ENCODE assay signal across 11 mouse cellular contexts in genomic region chr1:23906082-23906481, GRCm38 (mm10). TPM values are rescaled to one million over a fixed set of nuclear protein-coding genes. Genes with fewer than 3 reads are reported as not detected.
DNase-seq lines count a peak whose midpoint lies in the region; ATAC-seq and TF ChIP-seq lines count a peak whose summit lies in the region.
"Had no signal": no experiment of that assay in that cellular context is flagged by ENCODE, and none has a peak within 500 bp of the region (broad histone marks: within the 10 kb centered on the region; RNA-seq: fewer than 3 reads in every experiment).

No protein-coding gene starts in this region.

- no peaks in the 10 kb centered on the region for H3K4me1 ChIP-seq in embryonic facial prominence, embryonic 11.5 days (ENCODE audit: control insufficient read depth, insufficient read depth, low read length)
- H3K4me1 ChIP-seq in embryonic facial prominence, embryonic 10.5 days: no peaks in the 10 kb centered on the region
- H3K4me1 ChIP-seq in liver, embryonic 14.5 days (replicated peaks; ENCODE audit: control insufficient read depth in 2 of 2, insufficient read depth in 2 of 2, low read length in 1 of 2): peaks cover 5 to 8% of the 10 kb centered on the region in 2 experiments; a peak in 3 of 4 replicates
- peaks cover 22% of the 10 kb centered on the region for H3K4me1 ChIP-seq in liver, embryonic 12.5 days
- peaks cover 3 to 14% of the 10 kb centered on the region in 2 experiments; a peak in 3 of 4 replicates for H3K4me1 ChIP-seq in MEL (ENCODE audit: control insufficient read depth in 1 of 2, insufficient read depth in 2 of 2, low read length in 2 of 2)

- TF ChIP-seq RAD21 in MEL (IDR thresholded peaks at IDR 0.05; ENCODE audit: low read depth, low read length): peak; percentile 55

- no peak for ATAC-seq in embryonic facial prominence, embryonic 11.5 days (replicated peaks; ENCODE audit: insufficient number of reproducible peaks, low FRiP score, low TSS enrichment, low read depth)
- no peak for ATAC-seq in liver, embryonic 14.5 days (ENCODE audit: insufficient read depth)
- ATAC-seq in liver, embryonic 12.5 days: no peak

- peaks cover 20% of the 10 kb centered on the region for H3K79me2 ChIP-seq in MEL (ENCODE audit: control insufficient read depth, insufficient read depth, low read length, poor library complexity)

- no peak for TF ChIP-seq POLR2A in MEL (IDR thresholded peaks at IDR 0.05; ENCODE audit: control insufficient read depth in 1 of 2, insufficient read depth in 1 of 2, low read depth in 1 of 2, low read length in 2 of 2, poor library complexity in 1 of 2)

- no peak overlapping the region for H3K4me2 ChIP-seq in embryonic facial prominence, embryonic 11.5 days (ENCODE audit: low read depth, low read length)
- no peak overlapping the region for H3K4me2 ChIP-seq in liver, embryonic 14.5 days (ENCODE audit: low read depth)
- H3K4me2 ChIP-seq in liver, embryonic 12.5 days: no peak overlapping the region

- TF ChIP-seq CTCF in liver, embryonic 14.5 days (IDR thresholded peaks at IDR 0.05; ENCODE audit: low read depth): peak; percentile 47
- peak; percentile 30 to 57 (median 41); a peak in 4 of 6 replicates for TF ChIP-seq CTCF in MEL (IDR thresholded peaks at IDR 0.05 in 2 of 3, conservative IDR thresholded peaks at IDR 0.05 in 1 of 3; ENCODE audit: control insufficient read depth in 1 of 3, insufficient read depth in 1 of 3, low read depth in 2 of 3, low read length in 3 of 3, poor library complexity in 1 of 3, severe bottlenecking in 1 of 3)

- H3K9me3 ChIP-seq in embryonic facial prominence, embryonic 11.5 days (replicated peaks; ENCODE audit: control insufficient read depth, low read length): no peaks in the 10 kb centered on the region
- no peaks in the 10 kb centered on the region for H3K9me3 ChIP-seq in embryonic facial prominence, embryonic 10.5 days
- H3K9me3 ChIP-seq in liver, embryonic 14.5 days (ENCODE audit: control insufficient read depth, low read length): no peaks in the 10 kb centered on the region
- H3K9me3 ChIP-seq in liver, embryonic 12.5 days (replicated peaks): no peaks in the 10 kb centered on the region
- no peaks in the 10 kb centered on the region for H3K9me3 ChIP-seq in MEL (replicated peaks; ENCODE audit: insufficient read depth, low read length)

- no peak for TF ChIP-seq EP300 in liver, embryonic 14.5 days (IDR thresholded peaks at IDR 0.05; ENCODE audit: low read depth)
- no peak for TF ChIP-seq EP300 in MEL (IDR thresholded peaks at IDR 0.05; ENCODE audit: low read depth in 1 of 2, low read length in 2 of 2)

- no peak overlapping the region for H3K9ac ChIP-seq in embryonic facial prominence, embryonic 11.5 days (replicated peaks; ENCODE audit: low read length)
- no peak overlapping the region for H3K9ac ChIP-seq in liver, embryonic 14.5 days (replicated peaks)
- no peak overlapping the region for H3K9ac ChIP-seq in liver, embryonic 12.5 days
- H3K9ac ChIP-seq in MEL (ENCODE audit: control insufficient read depth, low read depth, low read length, poor library complexity, severe bottlenecking): no peak overlapping the region

- H3K27ac ChIP-seq in embryonic facial prominence, embryonic 11.5 days (replicated peaks; ENCODE audit: low read depth, low read length): no peak overlapping the region
- no peak overlapping the region for H3K27ac ChIP-seq in embryonic facial prominence, embryonic 10.5 days (replicated peaks)
- H3K27ac ChIP-seq in liver, embryonic 14.5 days: no peak overlapping the region
- no peak overlapping the region for H3K27ac ChIP-seq in liver, embryonic 12.5 days
- no peak overlapping the region for H3K27ac ChIP-seq in MEL (ENCODE audit: control insufficient read depth, low read depth, low read length)

- H3K36me3 ChIP-seq in embryonic facial prominence, embryonic 11.5 days (replicated peaks; ENCODE audit: control insufficient read depth, insufficient read depth, low read depth, low read length): no peaks in the 10 kb centered on the region
- 0 out of 2 replicates have a peak, but pooled peaks cover 6% of the 10 kb centered on the region for H3K36me3 ChIP-seq in embryonic facial prominence, embryonic 10.5 days (replicated peaks)
- H3K36me3 ChIP-seq in liver, embryonic 14.5 days (replicated peaks; ENCODE audit: control insufficient read depth, insufficient read depth, low read depth): no peaks in the 10 kb centered on the region
- no peaks in the 10 kb centered on the region for H3K36me3 ChIP-seq in liver, embryonic 12.5 days
- H3K36me3 ChIP-seq in MEL (ENCODE audit: control insufficient read depth in 1 of 2, insufficient read depth in 2 of 2, low read length in 2 of 2): peaks cover 0 to 17% of the 10 kb centered on the region in 2 experiments; a peak in 3 of 4 replicates

- no peaks in the 10 kb centered on the region for H3K27me3 ChIP-seq in embryonic facial prominence, embryonic 11.5 days (ENCODE audit: control insufficient read depth, insufficient read depth, low read length)
- no peaks in the 10 kb centered on the region for H3K27me3 ChIP-seq in embryonic facial prominence, embryonic 10.5 days (replicated peaks; ENCODE audit: low read depth, poor library complexity, severe bottlenecking)
- H3K27me3 ChIP-seq in liver, embryonic 14.5 days (ENCODE audit: control insufficient read depth, insufficient read depth, low read length): no peaks in the 10 kb centered on the region
- no peaks in the 10 kb centered on the region for H3K27me3 ChIP-seq in liver, embryonic 12.5 days (replicated peaks)
- H3K27me3 ChIP-seq in MEL (ENCODE audit: control insufficient read depth in 1 of 2, insufficient read depth in 2 of 2, low read length in 2 of 2): no peaks in the 10 kb centered on the region

- no peak overlapping the region for H3K4me3 ChIP-seq in embryonic facial prominence, embryonic 11.5 days (ENCODE audit: low read depth, low read length)
- no peak overlapping the region for H3K4me3 ChIP-seq in embryonic facial prominence, embryonic 10.5 days
- no peak overlapping the region for H3K4me3 ChIP-seq in liver, embryonic 14.5 days (ENCODE audit: insufficient read depth in 1 of 2, low read depth in 2 of 2, low read length in 2 of 2)
- H3K4me3 ChIP-seq in liver, embryonic 12.5 days: no peak overlapping the region
- no peak overlapping the region for H3K4me3 ChIP-seq in MEL (ENCODE audit: control insufficient read depth in 1 of 2, insufficient read depth in 1 of 2, low read depth in 2 of 2, low read length in 2 of 2)

- DNase-seq in embryonic facial prominence, embryonic 11.5 days (ENCODE audit: low spot score): peak; percentile 45
- DNase-seq in embryonic facial prominence, embryonic 10.5 days (ENCODE audit: low spot score): no peak
- no peak for DNase-seq in liver, embryonic 14.5 days (ENCODE audit: low read depth in 3 of 3, low spot score in 3 of 3)
- DNase-seq in MEL (ENCODE audit: low read depth, low spot score): peak; percentile 52
- peak; percentile 56 for DNase-seq in naive thymus-derived CD4-positive, alpha-beta T cell, adult 2 months (ENCODE audit: low read depth)
- no peak for DNase-seq in spleen, adult 12 weeks (ENCODE audit: low spot score)
- no peak for DNase-seq in frontal cortex, postnatal 36 days (ENCODE audit: low spot score in 2 of 2)
- DNase-seq: kidney, postnatal 14 days; lung, postnatal 10 days; thymus, adult 2 months had no signal

TF ChIP-seq in MEL, 35 proteins besides CTCF, POLR2A, EP300 and RAD21:
- TF ChIP-seq MAZ (IDR thresholded peaks at IDR 0.05; ENCODE audit: low read depth, low read length) (no peak), ETS1 (IDR thresholded peaks at IDR 0.05; ENCODE audit: low read depth, low read length) (no peak), MXI1 (IDR thresholded peaks at IDR 0.05; ENCODE audit: low read depth, low read length) (no peak), TCF12 (IDR thresholded peaks at IDR 0.05; ENCODE audit: low read depth, low read length) (no peak), BHLHE40 (IDR thresholded peaks at IDR 0.05; ENCODE audit: borderline replicate concordance, low read depth, low read length) (no peak), MAFK (IDR thresholded peaks at IDR 0.05; ENCODE audit: borderline replicate concordance, low read depth, low read length) (peak; percentile 40; the same call in 1 of the 2 replicates), ZC3H11A (IDR thresholded peaks at IDR 0.05; ENCODE audit: low read depth, low read length) (peak; percentile 42; the same call in 1 of the 2 replicates), USF1 (IDR thresholded peaks at IDR 0.05; ENCODE audit: low read depth, low read length) (no peak), SMC3 (IDR thresholded peaks at IDR 0.05; ENCODE audit: low read depth, low read length) (peak; percentile 65), MYC (IDR thresholded peaks at IDR 0.05; ENCODE audit: low read depth, low read length) (no peak)

RNA-seq across cellular contexts. Expression of gene Smap1, which starts 16.0 kb away (rescaled TPM):
- 46.3 and 46.6 TPM in 2 replicates for polyA plus RNA-seq in embryonic facial prominence, embryonic 11.5 days (2014; fragmentation: Nextera tagmentation; extraction: Ambion mirVana)
- polyA plus RNA-seq in embryonic facial prominence, embryonic 10.5 days (2016; fragmentation: Nextera tagmentation; extraction: Ambion mirVana): 39.8 and 41.0 TPM in 2 replicates
- polyA plus RNA-seq in liver, embryonic 14.5 days (2012; rRNA removed): 17.7 and 29.0 TPM in 2 replicates
- 27.4 and 30.2 TPM in 2 replicates for polyA plus RNA-seq in liver, embryonic 14.5 days (2014; fragmentation: Nextera tagmentation; extraction: Ambion mirVana)
- polyA plus RNA-seq in liver, embryonic 12.5 days (2016; fragmentation: Nextera tagmentation; extraction: Ambion mirVana): 35.6 and 38.2 TPM in 2 replicates
- total RNA-seq in MEL (2012; rRNA removed): 27.2 and 34.0 TPM in 2 replicates
- 100 to 1,000 TPM in 1 of 2 experiments, 10 to 100 TPM in 1; 86.4 to 128 TPM for polyA plus RNA-seq in MEL (2012; ENCODE audit: insufficient read depth in 1 of 2, insufficient read length in 2 of 2, low read depth in 1 of 2, low replicate concordance in 2 of 2, missing spikeins in 1 of 2)

Comparison
In these comparisons a context has a peak if more than half of its experiments do, and no peak if none do; other contexts are left out.
1. DNase-seq: peak in embryonic facial prominence, embryonic 11.5 days (single experiment), MEL (single experiment) and naive thymus-derived CD4-positive, alpha-beta T cell, adult 2 months (single experiment); none in embryonic facial prominence, embryonic 10.5 days (single experiment), liver, embryonic 14.5 days (0 of 3), spleen, adult 12 weeks (single experiment) and frontal cortex, postnatal 36 days (0 of 2).